Mouse (Mus musculus) embryonic facial prominence, embryonic 15.5 days (tissue): Measurements from ENCODE around the gene Cers1. TPM values are rescaled to one million over a fixed set of nuclear protein-coding genes. Genes with fewer than 3 reads are reported as not detected.

Experiments used
- ATAC-seq: fragments of 200-750 bp; cut with Nextera tagmentation; 2 replicates; pipeline ENCODE4 v1.8.0; 2017; ENCODE audit warnings: low read depth, moderate TSS enrichment; ENCODE audit not compliant: insufficient number of reproducible peaks, low FRiP score, low TSS enrichment
- H3K27ac ChIP-seq: fragments of 300-500 bp; sonication (generic); replicated peaks from 2 replicates; pipeline ENCODE4 v1.5.1; 2015; ENCODE audit warnings: mild to moderate bottlenecking, inconsistent platforms
- H3K27me3 ChIP-seq: fragments of 300-500 bp; sonication (generic); 2 replicates; pipeline ENCODE4 v1.6.1; 2015; ENCODE audit warnings: inconsistent platforms
- H3K36me3 ChIP-seq: fragments of 300-500 bp; sonication (generic); 2 replicates; pipeline ENCODE4 v1.6.1; 2015; ENCODE audit warnings: mild to moderate bottlenecking, inconsistent platforms
- H3K4me1 ChIP-seq: fragments of 300-500 bp; sonication (generic); 2 replicates; pipeline ENCODE4 v1.6.1; 2015; ENCODE audit warnings: inconsistent platforms
- H3K4me2 ChIP-seq: fragments of 300-500 bp; sonication (generic); replicated peaks from 2 replicates; pipeline ENCODE4 v1.6.1; 2015; ENCODE audit warnings: mild to moderate bottlenecking, inconsistent platforms
- H3K4me3 ChIP-seq: fragments of 300-500 bp; sonication (generic); replicated peaks from 2 replicates; pipeline ENCODE4 v1.5.1; 2015; ENCODE audit warnings: mild to moderate bottlenecking, inconsistent platforms
- H3K9ac ChIP-seq: fragments of 300-500 bp; sonication (generic); 2 replicates; pipeline ENCODE4 v1.6.1; 2015; ENCODE audit warnings: inconsistent platforms
- H3K9me3 ChIP-seq: fragments of 300-500 bp; sonication (generic); replicated peaks from 2 replicates; pipeline ENCODE4 v1.6.1; 2016; ENCODE audit warnings: inconsistent platforms
- WGBS: fragments of 180-500 bp; shearing (Covaris S2); methylation state at CpG from one replicate; pipeline ENCODE4 v1.1.7; 2015; 5-methylcytosine and 5-hydroxymethylcytosine counted together
- polyA plus RNA-seq: library from polyadenylated mRNA; unstranded; fragments of >200 nt; fragmentation: Nextera tagmentation; extraction: Ambion mirVana; gene quantifications from 2 replicates; pipeline ENCODE4 v1.2.1, GENCODE M21; 2015

Gene Cers1
- polyA plus RNA-seq, 1 experiment from 2014 or later, result 9.3 TPM

DNA sequence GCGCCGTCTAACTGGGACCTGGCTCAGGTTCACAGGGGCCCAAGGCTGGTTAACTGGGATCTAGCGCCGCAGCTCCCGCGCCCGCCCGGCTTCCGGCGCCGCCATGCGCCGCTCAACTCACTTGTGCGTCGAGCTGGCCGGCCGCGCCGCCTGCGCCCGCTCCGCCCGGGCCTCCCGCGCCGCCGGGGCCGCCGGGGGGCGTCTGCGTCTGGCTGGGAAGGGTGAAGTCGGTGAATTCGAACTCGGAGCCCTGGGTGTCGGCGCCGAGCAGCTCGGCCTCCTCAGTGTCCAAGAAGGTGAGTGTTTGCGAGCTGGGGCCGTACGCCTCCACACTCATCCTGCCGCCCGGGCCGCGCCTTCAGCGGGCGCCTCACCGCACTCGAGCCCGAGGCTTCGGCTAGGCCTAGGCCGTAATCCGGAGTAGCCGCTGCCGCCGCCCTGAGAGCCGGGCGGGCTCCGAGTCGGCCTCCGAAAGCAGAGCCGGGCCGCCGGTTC lies 37.1 kb downstream of the Cers1 start:
- H3K4me3 ChIP-seq, result peak overlapping the region; percentile 99
- peak overlapping the region; percentile 98 for H3K4me2 ChIP-seq
- H3K9ac ChIP-seq, result peak overlapping the region; percentile 94
- no peaks in the 10 kb centered on the region for H3K27me3 ChIP-seq
- H3K36me3 ChIP-seq, result peaks cover 9% of the 10 kb centered on the region; the same call in 1 of the 2 replicates
- ATAC-seq, result peak; percentile 57; the same call in 1 of the 2 replicates
- peak overlapping the region; percentile 91 for H3K27ac ChIP-seq
- under 1% methylated on average over 64 of the region's 64 CpGs for WGBS
- H3K9me3 ChIP-seq, result no peaks in the 10 kb centered on the region
- peaks cover 58% of the 10 kb centered on the region for H3K4me1 ChIP-seq

DNA sequence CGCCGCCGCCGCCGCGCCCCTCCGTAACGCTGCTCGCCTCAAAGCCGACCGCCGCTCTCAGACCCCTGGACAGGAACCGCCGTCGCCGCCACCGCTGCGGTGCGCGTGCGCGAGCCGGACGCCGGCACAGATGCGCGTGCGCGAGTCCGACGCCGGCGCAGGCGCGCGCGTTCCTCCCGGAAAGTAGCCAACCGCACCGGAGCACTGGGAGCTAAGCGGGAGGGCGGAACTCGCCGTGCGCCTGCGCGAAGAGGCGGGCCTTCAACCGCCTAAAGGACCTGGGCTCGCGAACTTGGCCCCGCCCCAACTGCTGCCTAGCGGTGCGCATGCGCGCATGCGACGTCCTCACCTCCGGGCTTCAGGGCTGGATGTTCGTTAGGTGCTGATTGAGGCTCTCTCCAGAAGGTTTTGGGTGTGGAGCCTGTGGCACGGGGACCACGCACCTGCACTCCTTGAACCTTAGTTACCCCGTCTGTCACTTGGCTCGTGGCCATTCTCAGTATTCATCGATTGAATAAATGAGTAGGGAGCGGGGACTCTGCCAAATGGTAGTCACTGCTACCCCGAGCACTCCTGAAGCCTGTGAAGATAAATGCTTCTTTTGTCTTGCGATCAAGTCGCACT lies 37.7 kb downstream of the Cers1 start, which contains the start of gene Upf1:
Gene Upf1 (minus strand): TSS at position 85 of the 624 bp plus-strand sequence.
- Histone ChIP-seq H3K9ac (peak within 1 kb of the TSS; percentile 94), H3K36me3 (peaks cover 9% of the 10 kb centered on the region; the same call in 1 of the 2 replicates), H3K27me3 (no peaks in the 10 kb centered on the region), H3K4me1 (peaks cover 53% of the 10 kb centered on the region), H3K4me3 (peak within 1 kb of the TSS; percentile 99), H3K27ac (peak within 1 kb of the TSS; percentile 91), H3K9me3 (no peaks in the 10 kb centered on the region), H3K4me2 (peak within 1 kb of the TSS; percentile 98)
- under 1% methylated on average over 63 of the region's 69 CpGs for WGBS
- peak; percentile 91 for ATAC-seq

DNA sequence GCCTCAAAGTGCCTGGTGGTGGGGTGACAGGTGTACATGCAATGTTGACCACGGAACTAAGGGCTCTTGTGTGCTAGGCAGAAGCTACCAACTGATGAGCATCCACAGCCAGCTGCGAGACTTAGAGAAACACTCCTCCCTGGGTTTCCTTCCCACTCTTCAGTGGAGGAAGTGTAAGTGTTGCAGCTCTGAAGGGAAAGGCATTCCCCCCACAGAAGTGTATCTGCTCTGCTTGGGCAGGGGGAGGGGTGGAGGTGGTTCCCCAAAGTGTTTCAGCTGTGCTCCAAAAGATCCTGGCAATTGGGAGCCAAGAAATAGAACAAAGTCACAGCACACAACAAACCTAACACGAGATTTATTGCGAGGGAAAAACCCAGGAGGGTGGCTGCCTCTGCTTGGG lies 38.4 kb downstream of the Cers1 start:
- Histone ChIP-seq H3K27ac (peak overlapping the region; percentile 79), H3K4me1 (peaks cover 46% of the 10 kb centered on the region)
- 60% methylated on average over 4 of the region's 4 CpGs for WGBS

DNA sequence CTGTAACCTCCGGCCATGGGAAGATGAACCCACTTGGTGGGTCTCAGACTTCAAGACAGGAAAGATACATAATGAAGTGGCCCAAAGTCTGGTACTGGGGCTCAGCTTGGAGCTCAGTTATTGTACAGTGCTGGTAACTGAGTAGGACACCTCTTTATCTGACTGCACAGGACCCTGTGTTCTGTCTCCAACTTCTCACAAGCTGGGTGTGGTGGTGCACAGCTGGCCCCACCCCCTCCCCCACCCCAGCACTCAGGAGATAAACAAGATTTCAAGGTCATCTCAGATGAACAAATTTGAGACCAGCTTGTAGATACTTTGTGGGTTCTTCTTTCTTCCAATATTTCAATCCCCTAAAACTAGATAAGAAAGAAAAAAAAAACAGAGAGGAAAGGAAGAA lies 40.5 kb downstream of the Cers1 start:
- peaks cover 25% of the 10 kb centered on the region for H3K4me1 ChIP-seq
- H3K9ac ChIP-seq, result no peak overlapping the region
- no peak for ATAC-seq
- WGBS, result 83% methylated on average over 1 of the region's 1 CpGs
- no peak overlapping the region for H3K4me3 ChIP-seq
- no peaks in the 10 kb centered on the region for H3K27me3 ChIP-seq
- H3K9me3 ChIP-seq, result no peaks in the 10 kb centered on the region
- no peak overlapping the region for H3K27ac ChIP-seq
- H3K36me3 ChIP-seq, result no peaks in the 10 kb centered on the region
- H3K4me2 ChIP-seq, result no peak overlapping the region

More for the DNA sequence above, 38.4 kb downstream of the Cers1 start:
- Histone ChIP-seq H3K36me3 (peaks cover 7% of the 10 kb centered on the region; the same call in 1 of the 2 replicates), H3K4me3 (peak overlapping the region; percentile 99), H3K9me3 (no peaks in the 10 kb centered on the region), H3K9ac (peak overlapping the region; percentile 39; the same call in 1 of the 2 replicates), H3K27me3 (no peaks in the 10 kb centered on the region), H3K4me2 (peak overlapping the region; percentile 98)
- ATAC-seq, result no peak

DNA sequence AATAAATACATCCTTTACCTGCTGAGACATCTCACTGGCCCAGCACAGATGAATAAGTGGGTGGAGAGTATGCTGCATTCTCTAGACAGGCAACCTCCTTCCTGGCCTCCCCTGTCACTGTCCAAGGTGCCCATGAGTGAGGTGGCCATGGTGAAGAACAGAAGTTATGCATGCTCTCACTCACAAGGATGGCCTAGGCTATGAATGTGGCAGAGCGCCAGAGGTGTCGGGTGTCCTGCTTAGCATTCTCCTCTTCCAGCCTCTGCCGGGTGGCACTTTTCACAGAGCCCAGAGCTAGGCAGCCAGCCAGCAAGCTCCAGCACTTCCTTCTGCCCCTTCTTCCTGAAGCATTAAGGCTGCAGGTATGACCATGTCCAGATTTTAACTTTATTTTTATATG lies 43.8 kb downstream of the Cers1 start:
- H3K27me3 ChIP-seq, result peaks cover 4% of the 10 kb centered on the region; the same call in 1 of the 2 replicates
- H3K4me1 ChIP-seq, result peaks cover 5% of the 10 kb centered on the region; the same call in 1 of the 2 replicates
- H3K4me3 ChIP-seq, result no peak overlapping the region
- H3K9ac ChIP-seq, result no peak overlapping the region
- no peaks in the 10 kb centered on the region for H3K9me3 ChIP-seq
- H3K36me3 ChIP-seq, result no peaks in the 10 kb centered on the region
- 36% methylated on average over 3 of the region's 3 CpGs for WGBS
- 0 out of 2 replicates have a peak, but pooled peaks have one; percentile 36 for ATAC-seq
- H3K27ac ChIP-seq, result no peak overlapping the region
- no peak overlapping the region for H3K4me2 ChIP-seq

DNA sequence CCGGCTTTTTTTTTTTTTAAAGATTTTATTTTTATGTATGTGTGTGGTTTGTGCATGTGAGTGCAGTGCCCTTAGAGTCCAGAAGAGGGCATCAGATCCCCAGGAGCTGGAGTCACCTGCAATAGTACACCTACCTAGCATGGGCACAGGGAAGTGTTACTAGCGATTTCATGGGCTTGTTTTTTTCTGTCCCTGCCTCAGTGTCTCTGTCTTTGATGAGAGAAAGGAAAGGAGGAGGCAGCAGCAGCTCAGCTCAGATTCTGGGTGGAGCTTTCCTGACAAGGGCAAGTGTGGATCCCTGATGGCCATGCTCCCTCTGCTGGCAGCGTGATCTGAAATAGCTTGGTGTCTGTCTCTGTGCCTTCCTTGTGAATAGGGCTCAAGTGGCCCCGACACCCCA lies 45.2 kb downstream of the Cers1 start:
- no peak overlapping the region for H3K4me2 ChIP-seq
- no peak overlapping the region for H3K9ac ChIP-seq
- no peaks in the 10 kb centered on the region for H3K9me3 ChIP-seq
- no peak overlapping the region for H3K4me3 ChIP-seq
- WGBS, result 55% methylated on average over 4 of the region's 4 CpGs
- peaks cover 4% of the 10 kb centered on the region; the same call in 1 of the 2 replicates for H3K4me1 ChIP-seq
- peaks cover 4% of the 10 kb centered on the region; the same call in 1 of the 2 replicates for H3K27me3 ChIP-seq
- no peak for ATAC-seq
- no peaks in the 10 kb centered on the region for H3K36me3 ChIP-seq
- no peak overlapping the region for H3K27ac ChIP-seq

DNA sequence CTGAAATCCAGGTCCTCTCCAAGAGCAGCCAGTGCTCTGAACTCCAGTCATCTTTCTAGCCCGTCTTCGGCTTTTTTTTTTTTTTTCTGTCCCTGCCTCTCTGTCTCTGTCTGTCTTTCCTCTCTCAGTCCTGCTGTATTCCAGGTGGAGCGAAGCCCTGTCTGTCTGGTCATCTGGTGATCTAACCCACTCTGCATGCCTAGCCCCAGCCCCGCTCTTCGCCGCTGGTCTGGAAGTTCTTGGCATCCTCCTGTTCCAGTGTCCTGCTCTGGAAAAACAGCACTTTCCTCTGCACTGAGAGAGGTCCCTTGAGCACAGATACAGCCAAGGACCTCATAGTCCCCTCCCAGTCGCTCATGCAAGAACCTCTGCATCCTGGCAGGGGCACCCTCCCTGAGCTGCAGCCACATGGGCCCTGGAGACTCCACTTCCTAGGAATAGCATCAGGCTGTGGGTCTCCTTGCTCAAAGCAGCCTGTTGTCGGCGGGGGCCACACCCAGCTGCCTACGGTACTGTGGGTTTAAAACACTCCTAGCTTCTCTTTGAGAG lies 46.0 kb downstream of the Cers1 start:
- Histone ChIP-seq H3K9ac (no peak overlapping the region), H3K27ac (0 out of 2 replicates have a peak overlapping the region, but pooled peaks have one; percentile 30), H3K4me1 (peaks cover 4% of the 10 kb centered on the region; the same call in 1 of the 2 replicates), H3K36me3 (no peaks in the 10 kb centered on the region), H3K9me3 (no peaks in the 10 kb centered on the region), H3K4me3 (no peak overlapping the region), H3K4me2 (no peak overlapping the region), H3K27me3 (peaks cover 4% of the 10 kb centered on the region; the same call in 1 of the 2 replicates)
- WGBS, result 70% methylated on average over 10 of the region's 10 CpGs
- no peak for ATAC-seq

DNA sequence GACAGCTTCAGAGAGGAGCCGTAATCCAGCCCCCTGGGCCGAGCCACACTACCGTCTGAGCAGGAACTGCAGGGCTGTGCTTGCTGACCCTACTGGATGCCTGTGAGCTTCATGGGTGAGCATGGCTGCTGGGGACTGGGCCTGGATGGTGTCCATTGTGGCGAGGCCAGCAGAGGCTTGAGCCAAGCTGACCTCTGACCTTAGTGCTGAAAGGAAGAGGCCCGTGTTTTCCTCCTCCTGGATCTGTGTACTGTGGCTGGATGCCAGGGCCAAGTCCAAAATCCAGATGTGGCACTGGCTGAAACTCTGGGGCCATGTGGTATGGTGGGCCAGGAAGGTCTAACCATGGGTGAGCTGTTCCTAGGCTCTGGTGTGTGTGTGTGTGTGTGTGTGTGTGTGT lies 48.5 kb downstream of the Cers1 start:
- H3K27ac ChIP-seq, result no peak overlapping the region
- WGBS, result 19% methylated on average over 5 of the region's 5 CpGs
- no peak overlapping the region for H3K9ac ChIP-seq
- no peak for ATAC-seq
- H3K4me1 ChIP-seq, result peaks cover 4% of the 10 kb centered on the region; the same call in 1 of the 2 replicates
- H3K9me3 ChIP-seq, result no peaks in the 10 kb centered on the region
- H3K36me3 ChIP-seq, result no peaks in the 10 kb centered on the region
- H3K4me3 ChIP-seq, result no peak overlapping the region
- no peak overlapping the region for H3K4me2 ChIP-seq
- peaks cover 4% of the 10 kb centered on the region; the same call in 1 of the 2 replicates for H3K27me3 ChIP-seq

DNA sequence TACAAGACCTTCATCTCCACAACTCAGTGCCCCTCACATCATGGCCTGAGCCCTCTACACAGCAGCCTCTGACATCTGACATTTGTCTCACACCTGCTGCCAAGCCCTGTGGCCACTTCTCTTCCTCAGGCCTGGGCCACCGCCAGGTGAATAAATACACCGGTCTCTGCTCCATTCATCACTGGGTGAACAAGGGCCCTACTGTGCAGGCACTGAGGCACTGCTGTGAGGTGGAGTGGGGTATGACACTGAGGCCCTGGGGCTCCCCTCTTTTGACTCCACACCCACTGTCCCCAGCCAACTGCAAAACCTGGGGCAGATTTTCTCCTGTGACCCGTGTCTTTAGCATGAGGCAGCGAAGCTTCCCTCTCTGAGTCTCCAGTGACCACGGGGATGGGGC lies 51.0 kb downstream of the Cers1 start:
- no peak overlapping the region for H3K9ac ChIP-seq
- H3K4me2 ChIP-seq, result no peak overlapping the region
- H3K4me1 ChIP-seq, result peaks cover 4% of the 10 kb centered on the region; the same call in 1 of the 2 replicates
- H3K27me3 ChIP-seq, result peaks cover 7% of the 10 kb centered on the region
- H3K9me3 ChIP-seq, result no peaks in the 10 kb centered on the region
- H3K27ac ChIP-seq, result no peak overlapping the region
- no peaks in the 10 kb centered on the region for H3K36me3 ChIP-seq
- 59% methylated on average over 5 of the region's 5 CpGs for WGBS
- no peak for ATAC-seq
- H3K4me3 ChIP-seq, result no peak overlapping the region

DNA sequence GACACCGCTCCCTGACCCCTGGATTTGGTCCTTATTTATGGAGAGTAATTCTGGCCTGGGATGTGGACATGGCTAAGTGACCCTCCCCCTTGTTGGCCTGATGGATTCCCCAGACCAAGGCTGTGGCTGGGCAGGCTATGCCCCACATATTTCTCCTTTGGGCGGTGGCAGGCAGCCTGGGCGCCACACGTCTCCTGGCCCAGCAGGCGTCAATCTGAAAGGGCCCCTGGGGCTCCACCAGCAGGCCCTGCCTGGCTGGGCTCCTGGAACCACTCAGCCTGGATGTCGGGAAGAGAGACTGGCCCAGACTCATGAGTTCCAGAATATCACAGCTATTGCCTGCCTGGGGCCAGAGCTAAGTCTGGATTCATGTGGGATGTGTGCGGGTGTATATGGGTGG lies 54.9 kb downstream of the Cers1 start:
- H3K4me2 ChIP-seq, result no peak overlapping the region
- no peak overlapping the region for H3K9ac ChIP-seq
- no peak for ATAC-seq
- no peaks in the 10 kb centered on the region for H3K9me3 ChIP-seq
- no peak overlapping the region for H3K4me3 ChIP-seq
- no peak overlapping the region for H3K27ac ChIP-seq
- 71% methylated on average over 7 of the region's 7 CpGs for WGBS
- peaks cover 24% of the 10 kb centered on the region for H3K4me1 ChIP-seq
- H3K27me3 ChIP-seq, result peaks cover 42% of the 10 kb centered on the region
- no peaks in the 10 kb centered on the region for H3K36me3 ChIP-seq

DNA sequence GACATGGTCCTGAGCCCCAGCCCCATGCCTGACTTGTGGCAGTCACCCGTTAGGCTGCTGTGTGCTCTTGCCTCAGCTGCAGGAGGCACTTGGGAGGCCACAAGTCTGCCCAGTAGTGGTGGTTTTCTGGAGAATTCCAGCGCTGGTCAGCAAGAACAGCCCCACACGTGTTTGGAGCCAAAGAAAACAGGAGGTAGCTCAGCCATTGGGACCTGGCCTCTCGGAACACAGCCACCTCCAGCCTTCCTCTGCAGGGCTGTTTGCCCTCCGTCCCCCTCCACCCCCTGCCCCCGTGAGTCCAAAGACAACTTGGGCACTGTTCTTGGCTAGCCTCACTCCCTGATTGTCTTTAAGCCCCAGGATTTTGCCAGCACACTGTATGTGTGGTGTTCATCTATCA lies 56.4 kb downstream of the Cers1 start:
- H3K4me3 ChIP-seq, result no peak overlapping the region
- H3K4me1 ChIP-seq, result peaks cover 36% of the 10 kb centered on the region
- peaks cover 56% of the 10 kb centered on the region for H3K27me3 ChIP-seq
- WGBS, result 27% methylated on average over 6 of the region's 6 CpGs
- H3K4me2 ChIP-seq, result no peak overlapping the region
- no peak for ATAC-seq
- H3K36me3 ChIP-seq, result no peaks in the 10 kb centered on the region
- no peak overlapping the region for H3K9ac ChIP-seq
- H3K9me3 ChIP-seq, result no peaks in the 10 kb centered on the region
- H3K27ac ChIP-seq, result no peak overlapping the region
